Mouse (Mus musculus): Measurements from ENCODE around the gene Cox14.

DNA sequence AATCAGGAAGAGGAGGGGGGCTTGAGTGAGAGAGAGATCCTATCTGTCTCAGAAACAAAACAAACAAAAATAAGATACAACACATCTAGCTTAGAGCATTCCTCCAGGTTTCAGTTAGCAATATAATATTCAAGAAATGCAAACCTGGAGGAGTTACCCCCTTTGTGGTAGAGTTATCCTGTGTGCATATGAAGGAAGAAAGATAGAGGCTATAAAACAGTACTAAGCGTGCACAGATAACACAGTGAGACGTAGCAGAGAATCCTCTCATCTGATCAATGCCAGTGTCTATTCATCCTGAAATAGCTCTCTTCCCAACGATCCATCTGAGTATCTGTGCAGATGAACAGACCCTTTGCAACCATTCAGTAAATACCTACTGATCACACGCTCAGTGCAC is 42.0 kb downstream of the Cox14 start:
- TF ChIP-seq POLR2A (IDR thresholded peaks at IDR 0.05; ENCODE audit: insufficient read depth, low read depth, low read length) (no peak), CTCF (IDR thresholded peaks at IDR 0.05; ENCODE audit: insufficient read depth, low read depth, low read length) (no peak)

All from olfactory bulb, adult 2 months (tissue).